Mouse (Mus musculus) liver (tissue): ENCODE data around the gene Erich3.
A peak's percentile ranks its signal among the peaks of the same experiment; 100 is the strongest.

Experiments
- DNase-seq: peaks from one replicate; pipeline ENCODE4 v3.0.0-alpha.2; 2020; ENCODE audit warnings: mixed read lengths

The Erich3 gene

DNA sequence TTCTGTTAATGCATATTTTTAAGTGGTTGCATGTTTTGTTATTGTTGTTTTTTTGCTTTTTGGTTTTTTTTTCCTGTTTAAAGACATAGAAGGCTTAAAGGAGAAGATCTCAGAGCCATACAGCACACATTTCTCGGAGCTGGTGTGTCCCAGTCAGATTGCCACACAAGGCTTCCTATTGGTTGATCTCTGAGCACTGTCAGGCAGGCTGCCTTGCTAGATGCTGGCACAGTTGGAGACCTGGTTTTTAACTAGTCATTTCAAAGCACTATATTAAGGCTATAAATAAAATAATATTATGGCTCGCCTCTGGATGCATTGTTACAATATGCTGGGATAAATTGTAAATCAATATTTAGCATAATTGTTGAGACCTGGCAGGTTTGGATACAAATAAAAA lies 18.9 kb downstream of the Erich3 start:
- no peak for DNase-seq

DNA sequence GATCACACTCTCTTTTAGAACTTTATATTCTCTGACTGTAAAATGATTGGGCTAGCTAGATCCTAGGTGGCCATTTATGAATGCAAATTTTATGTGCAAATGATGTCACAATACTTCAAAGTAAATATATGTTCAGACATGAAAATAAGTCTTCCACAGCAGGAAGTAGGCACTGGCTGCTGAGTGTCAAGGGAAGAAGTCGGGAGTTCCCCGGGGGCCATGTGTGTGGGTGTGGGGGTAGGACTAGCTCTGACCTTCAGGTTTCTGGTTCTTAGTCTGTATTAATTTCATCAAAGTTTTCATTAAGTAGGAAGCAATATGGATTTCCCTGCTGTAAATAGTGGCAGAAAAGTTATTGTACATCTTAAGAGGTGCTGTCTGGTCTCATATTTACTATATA lies 20.0 kb downstream of the Erich3 start:
- DNase-seq, result no peak

DNA sequence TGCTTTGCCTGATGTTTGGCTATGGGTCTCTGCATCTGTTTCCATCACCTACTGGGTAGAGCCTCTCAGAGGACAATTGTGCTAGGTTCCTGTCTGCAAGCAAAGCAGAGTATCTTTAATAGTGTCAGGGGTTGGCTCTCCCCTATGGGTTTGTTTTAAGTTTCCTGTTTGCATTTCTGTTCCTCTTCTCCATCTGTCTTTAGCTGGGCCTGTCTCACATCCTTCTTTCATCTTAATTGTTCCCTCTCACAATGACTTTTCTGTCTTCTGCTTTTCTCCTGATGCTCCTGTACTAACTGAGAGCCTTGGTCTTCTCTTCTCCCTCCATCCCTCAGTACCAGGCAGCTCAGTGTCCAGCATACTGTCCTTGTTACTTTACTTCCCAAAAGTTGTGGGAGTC lies 26.6 kb downstream of the Erich3 start:
- no peak for DNase-seq

DNA sequence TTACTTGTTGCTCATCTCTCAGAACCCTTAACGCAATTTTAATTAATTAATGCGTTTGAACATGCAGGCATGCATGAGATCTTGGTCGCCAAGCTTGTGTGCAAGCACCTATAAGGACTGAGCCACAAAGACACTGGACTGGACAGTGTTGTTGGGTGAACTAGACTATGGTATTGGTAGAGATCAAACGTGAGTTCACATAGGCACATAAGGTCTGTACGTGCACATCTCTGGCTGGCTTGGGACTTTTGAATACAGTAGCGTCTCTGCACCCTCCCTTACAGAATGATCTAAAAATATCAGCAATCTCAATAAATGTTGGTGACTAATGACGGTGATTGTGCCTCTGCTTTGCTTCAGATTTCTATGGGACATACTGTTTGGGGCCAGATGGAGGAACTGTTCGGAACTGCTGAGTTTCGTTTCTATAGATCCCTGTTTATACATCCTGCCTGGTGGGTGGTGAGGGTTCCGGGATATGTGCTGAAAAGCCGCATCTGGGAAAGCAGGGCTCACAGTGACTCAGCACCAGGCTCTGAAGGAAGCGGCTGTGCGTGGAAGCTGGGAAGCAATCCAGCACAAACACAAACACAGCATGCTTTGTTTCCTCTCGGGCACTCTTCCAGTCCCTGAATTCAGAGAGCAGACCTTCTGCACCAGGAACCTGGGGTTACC lies 28.4 kb downstream of the Erich3 start:
- peak; percentile 21 for DNase-seq

DNA sequence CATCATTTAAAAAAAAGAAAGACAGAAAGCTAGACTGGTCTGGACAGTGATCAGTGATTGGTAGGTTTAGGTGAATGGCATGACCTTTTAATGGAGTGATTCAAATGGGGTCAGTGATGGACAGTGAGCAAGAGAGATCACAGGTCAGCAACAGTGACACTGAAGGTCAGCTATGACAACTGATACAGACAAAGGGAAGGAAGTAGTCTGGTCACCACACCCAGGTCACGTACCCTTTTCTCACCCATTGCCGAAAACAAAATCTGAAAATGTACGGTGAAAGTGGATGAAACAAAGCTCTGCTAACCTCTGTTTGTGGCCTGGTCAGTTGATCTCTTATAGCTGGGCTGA lies 28.9 kb downstream of the Erich3 start:
- no peak for DNase-seq

DNA sequence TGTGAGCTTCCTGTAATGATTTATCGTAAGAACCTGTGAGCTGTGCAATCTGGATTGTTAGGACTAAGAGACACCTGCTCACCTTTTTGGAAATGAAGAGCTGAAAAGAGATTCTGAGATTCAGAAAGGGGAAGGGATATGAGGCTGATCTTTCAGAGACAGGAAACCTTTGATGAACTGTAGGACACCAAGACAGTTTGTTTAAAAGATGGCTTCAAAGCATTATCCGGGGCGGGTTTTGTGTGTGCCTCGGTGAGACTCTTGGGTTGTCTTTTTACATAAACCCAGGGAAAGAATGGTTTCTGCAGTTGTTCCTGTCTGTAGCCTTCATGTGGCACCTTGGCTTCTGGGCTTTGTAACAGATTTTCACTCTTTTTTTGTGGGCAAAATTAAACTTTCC lies 30.2 kb downstream of the Erich3 start:
- DNase-seq, result no peak

DNA sequence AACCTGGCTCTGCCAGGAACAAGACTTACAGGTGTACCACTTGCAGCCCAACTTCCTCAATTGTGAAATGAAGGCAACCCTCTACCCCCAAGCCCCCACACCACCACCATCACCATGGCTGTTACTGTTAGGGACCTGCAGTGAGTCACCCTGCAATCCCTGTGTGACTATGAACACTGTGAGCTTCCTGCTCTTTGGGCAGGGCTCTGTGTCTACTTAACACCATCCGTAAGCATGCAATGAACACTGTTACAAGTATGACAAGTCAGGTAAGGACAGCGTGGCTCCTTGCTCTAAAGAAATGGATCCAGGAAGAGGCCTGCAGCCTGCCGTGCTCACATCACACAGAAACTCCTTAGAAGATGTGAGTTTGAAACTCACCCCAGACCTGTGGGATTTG lies 33.0 kb downstream of the Erich3 start:
- no peak for DNase-seq

DNA sequence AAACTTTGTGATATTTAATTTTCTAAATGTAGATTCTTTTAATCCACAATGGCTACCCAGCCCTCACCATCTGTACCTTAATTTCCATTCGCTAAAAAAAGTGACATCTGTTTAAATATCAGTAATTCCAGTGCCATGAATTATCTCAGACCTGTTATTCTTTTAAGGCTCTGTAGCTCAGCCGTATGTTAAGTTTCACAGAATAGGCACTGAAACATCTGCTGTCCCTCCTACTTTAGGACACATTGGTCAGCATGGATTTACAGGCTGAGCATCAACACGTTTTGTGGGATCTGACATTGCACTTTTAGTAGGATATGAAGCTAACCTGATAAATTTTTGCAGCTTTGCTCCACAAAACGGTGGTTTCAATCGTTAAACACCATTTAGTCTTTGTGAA lies 35.2 kb downstream of the Erich3 start:
- no peak for DNase-seq

DNA sequence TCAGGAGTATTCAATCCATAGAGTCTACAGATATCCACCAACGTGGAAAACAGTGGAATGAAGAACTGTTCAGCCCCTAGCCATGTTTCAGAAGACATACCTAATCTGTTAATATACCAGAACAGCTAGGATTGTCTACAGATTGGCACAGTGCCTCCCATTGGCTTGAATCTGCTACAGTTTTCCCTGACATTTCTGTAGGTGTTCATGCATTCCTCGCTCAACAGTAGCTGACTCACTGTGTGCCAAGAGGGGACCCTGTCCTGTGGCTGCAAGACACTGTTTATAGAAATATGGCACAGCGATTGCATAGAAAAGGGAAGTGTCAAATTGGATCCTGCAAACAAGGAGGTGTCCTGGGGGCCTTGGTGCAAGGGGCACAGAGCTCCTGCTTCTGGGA lies 36.6 kb downstream of the Erich3 start:
- no peak for DNase-seq

DNA sequence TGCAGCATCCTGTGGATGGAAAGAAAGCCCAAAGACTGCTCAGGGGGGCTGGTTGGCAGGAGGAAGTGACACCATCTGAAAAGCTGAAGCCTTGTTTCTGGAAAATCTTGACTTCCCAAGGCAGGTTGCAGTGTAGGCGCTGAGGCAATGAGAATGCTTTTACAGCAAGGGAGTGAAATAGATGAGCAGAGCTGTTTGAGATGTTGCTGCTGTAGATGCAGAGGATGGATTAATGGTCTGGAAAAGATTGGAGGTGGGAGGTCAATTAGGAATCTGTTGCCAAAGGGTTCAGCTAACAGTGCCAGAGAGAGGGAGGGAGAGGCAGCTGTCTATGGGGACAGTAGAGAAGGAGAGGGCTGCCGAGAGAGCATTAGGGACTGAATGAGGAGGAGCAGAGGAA lies 37.1 kb downstream of the Erich3 start:
- no peak for DNase-seq

DNA sequence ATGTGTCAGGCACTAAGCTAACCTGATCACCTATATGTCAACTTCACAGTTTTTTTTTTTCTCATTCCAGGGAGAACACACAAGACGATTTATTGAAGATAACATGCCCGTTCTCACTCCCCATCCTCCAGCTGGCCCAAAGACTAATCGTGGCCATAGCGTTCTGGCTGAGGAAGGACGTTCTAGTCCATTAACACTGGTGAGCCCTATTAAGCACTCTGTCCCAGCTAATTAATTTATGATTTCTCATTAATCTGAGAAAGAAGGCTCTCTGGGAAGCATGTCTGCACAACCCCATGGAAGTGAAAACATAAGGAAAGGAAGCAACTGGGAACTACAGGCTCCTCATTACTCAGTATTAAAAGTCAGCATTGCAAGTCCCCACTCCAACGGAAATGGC lies 41.1 kb downstream of the Erich3 start:
- no peak for DNase-seq

DNA sequence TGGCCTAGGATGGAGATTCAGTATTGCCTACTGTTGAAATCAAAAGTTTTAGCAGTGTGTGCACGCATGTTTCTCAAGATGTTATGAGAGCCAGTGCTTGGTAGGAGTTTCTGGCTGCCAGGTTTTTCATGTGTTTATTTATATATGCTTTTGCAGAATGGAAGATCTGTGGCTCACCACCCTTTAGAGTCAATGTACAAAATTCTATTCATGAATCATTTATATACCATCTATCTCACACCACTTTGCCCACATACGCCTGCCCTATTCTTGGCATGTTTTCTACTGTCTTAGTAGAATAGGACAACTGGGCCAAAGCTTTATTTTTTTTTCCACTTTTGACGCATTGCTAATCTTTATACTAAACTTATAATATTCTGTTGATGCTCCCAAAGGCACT lies 44.5 kb downstream of the Erich3 start:
- no peak for DNase-seq

DNA sequence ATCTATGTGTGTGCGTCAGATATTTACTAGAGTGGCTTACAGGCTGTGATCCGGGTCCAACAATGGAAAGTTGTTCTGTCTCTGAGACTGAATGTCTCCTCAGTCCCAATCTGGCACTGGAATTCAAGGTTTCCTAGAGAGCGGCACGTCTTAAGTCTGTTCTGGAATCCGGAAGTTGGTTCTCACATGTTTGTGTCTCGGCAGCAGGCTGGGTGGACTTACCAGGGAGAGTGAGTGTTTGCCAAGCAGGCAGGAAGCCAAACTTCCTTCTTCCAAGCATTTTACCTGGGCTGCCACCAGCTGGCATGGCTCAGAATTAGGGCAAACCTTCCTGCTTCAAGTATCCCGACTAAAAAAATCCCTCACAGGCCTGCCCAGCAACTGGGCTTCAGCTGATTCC lies 59.5 kb downstream of the Erich3 start:
- DNase-seq, result no peak

DNA sequence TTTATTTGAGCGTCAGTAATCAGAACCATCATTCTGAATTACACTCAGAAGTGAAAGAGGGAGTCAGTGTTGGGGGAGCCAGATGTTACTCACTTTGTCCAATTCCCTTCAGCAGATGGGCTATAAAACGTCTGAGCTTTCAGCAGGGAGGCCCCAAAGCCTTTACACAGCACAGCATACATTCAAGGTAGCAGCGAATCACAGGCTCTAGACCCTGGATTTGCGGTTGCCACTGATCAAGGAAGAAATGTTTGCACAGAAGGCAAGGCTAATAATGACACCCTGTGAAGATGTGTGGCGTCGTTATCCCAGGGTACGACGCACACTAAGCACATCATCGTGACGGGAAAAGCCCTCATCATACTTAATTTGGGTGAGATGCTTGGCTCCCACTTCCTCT lies 67.8 kb downstream of the Erich3 start:
- DNase-seq, result no peak

DNA sequence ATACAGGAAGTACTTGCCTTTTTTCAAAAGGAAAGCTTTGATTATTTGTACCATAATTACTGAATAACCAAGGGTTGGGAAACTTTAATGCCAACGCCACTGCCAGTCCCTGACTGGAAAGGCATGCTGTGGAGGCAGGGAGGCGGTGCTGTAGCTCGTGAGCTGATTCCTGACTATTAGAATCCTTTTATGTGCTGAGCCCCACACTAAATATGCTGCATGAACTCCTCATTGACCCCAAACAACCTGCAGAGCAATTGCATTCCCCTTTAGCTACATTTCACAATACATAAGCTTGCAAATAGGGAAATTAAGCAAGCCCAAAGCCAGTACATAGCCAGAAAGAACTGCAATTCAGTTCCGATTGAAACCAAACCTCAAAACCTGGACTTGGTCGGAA lies 77.8 kb downstream of the Erich3 start:
- no peak for DNase-seq

DNA sequence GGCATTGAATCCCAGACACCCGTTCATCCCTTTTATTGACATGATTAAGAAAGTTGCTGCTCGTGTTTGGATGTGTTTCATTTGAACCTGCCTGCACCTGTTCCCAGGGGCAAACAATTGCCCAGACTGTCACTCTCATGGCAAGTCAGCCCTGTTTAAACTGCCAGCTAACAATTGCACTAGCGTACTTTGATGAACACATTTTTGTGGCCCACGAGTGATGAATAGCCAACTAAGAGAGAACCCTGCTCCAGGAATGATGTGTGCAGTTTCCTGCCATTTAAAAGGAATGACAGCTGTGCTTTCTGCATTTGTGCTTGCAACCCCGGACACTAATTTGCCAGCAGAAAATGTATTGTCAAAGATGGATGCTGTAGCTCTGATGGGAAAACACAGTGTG lies 79.3 kb downstream of the Erich3 start:
- DNase-seq, result no peak

DNA sequence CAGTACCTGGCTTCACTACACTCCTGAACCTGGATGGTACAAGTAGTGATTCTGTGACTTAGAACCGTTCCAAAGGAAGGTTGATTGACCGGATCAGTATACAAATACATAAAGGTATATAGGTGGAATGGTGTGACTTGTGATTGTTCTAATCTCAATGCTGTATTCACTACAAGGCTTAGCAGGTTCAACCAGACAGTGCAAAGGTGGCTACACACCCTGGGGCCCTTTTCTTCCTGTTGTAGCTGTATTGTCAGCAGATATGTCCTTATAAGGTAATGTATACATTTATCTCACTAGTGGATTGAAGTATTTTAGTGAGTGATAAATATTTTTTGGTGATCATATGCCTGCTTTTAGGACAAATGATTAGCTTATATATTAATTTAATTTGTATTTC lies 80.7 kb downstream of the Erich3 start:
- DNase-seq, result no peak

DNA sequence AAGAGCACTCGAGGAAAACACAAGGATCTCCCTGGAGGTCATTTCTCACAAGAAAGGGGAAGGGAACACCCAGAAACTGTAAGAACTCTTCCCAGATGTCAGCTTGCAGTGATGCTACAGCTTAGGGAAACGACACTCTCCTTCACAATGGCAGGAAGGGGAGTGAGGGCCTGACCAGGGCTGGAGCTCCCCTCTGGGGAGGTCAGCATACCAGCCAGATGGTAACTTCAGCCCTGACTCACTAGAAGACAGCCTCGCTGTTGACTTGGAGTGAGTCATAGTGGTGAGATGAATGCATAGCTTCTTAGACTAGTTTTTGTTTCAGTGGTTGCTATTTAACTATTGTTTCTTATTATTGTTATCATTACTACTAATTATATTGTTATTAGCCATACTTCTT lies 90.8 kb downstream of the Erich3 start:
- no peak for DNase-seq

DNA sequence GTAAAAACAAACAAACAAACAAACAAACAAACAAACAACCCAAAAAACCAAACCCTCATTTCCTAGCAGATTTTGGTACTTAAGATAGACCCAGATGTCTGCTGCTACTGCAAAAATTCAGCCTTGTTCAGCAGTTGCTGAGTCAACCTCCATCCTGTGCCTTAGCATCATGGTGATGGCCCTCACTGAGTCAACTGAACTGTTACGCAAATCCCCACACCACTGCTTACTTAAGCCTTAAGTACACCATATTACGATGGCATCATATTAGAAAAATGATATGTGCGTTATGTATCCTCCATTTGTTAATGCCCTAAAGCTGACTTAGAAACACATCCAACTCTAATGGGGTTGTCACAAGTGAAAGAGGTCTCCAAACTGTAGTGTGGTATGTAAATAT lies 91.6 kb downstream of the Erich3 start:
- no peak for DNase-seq

DNA sequence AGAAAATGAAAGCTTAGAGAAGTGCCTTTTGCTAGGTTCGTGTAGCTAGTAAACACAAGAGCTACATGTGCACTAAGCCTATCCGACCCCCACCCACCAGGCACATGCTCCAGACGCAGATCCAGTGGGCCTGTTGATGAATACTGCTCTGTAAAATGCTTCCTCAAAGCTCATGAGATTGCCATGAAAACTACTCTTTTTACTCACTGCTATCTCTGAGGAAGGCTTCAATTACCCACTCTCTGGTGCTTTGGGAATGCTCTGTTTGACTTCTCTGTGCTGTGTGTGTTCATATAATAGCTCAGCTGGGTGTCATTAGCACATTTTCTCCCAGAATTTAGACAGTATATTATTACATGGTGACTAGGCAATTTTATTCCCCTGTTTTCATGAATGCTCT lies 94.4 kb downstream of the Erich3 start:
- no peak for DNase-seq

DNA sequence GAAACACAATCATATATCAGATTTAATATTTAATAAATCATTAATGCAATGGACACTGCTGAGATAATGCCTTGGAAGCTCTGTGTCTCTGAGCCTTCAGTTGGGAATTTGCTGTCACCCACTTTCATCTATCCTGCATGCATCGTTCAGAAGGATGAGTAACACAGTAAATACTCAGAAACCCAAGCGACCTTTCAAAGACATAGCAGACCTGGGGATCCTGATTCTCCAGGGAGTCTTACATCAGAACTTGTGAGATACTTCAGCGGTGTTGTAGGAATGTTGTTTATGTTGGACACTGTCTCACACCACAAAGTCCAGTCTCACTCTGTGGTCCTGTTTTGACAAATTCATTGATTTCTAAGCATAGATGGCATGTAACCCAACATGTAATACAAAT lies 97.4 kb downstream of the Erich3 start:
- no peak for DNase-seq

DNA sequence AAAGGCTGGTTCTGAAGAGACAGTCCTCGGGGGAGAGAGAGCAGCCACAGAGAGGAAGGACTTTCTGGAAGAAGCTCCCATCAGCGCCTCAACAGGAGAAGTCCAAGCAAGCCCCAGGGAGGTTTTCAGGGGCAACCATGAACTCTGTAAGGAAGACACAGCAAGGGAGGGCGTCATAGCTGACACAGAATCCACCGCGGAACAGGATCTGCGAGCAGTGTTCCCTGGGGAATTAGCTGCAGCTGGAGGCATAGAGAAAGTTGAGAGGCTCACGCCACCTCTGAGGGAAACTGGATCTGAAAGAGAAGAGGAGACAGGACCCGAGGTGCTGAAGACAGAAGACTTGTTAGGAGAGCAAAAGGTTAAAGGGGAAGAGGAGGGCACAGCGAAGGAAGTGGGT lies 99.7 kb downstream of the Erich3 start:
- DNase-seq, result no peak

DNA sequence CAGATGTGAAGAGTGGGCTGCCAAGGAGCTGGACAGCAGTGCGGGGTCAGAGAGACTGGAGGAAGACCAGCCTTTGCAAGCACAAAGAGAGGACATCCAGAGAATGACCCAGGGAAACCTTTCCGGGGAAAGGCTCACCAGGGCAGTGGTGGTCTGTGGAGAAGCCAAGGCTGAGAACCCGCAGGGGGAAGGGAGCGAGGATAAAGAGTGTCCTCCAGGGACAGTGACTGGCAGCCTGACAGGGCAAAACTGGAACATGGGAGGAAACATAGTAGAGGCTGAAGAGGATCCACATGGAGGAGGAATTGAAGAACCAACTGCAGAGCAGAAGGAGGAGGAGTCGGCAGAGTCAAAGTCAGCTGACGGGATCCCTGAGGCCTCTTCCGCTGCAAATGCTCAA lies 100.5 kb downstream of the Erich3 start:
- no peak for DNase-seq

DNA sequence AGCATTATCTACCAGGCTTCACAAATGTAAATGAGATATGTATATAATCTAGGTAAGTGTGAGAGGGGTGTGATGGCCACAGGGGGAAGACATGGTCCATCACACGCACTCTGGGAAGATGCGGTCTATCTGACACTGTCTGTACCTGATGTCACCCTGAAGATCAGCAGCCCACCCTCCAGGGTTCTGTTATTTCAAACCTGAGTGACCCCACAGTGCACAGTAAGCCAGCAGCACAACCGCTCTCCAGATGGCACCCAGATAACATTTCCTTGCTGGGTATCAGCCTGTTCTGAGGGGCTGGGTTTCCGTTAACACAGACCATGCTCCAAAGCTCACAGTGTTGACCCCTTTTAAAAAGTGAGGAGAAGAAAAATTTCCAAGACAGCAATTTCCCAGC lies 102.7 kb downstream of the Erich3 start:
- no peak for DNase-seq

DNA sequence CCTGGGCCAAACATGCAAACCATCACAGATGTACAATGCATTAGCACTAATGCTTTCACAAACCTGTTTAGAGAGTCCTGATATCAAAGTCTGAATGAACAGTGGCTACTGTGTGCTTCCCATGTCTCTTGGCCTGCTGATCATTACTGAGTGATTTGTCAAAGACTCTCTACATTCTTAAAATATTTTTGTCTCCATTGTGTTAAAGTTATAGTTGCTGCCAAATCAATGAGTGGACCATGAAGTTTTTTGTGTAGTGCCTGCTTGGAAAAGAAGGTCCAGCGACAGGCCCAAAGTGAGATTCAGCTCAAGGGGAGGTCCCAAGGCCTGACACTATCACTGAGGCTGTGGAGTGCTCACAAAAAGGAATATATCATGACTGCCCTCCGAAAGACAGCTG lies 108.0 kb downstream of the Erich3 start:
- no peak for DNase-seq
